Mouse (Mus musculus) cerebellum, adult 2 months (tissue): ENCODE data around the gene Garnl3. TPM values are rescaled to one million over a fixed set of nuclear protein-coding genes. Genes with fewer than 3 reads are reported as not detected.

ENCODE experiments used
- DNase-seq, 2 experiments: peaks; one replicate each; pipeline ENCODE4 v3.0.0; 2021
- H3K27ac ChIP-seq: fragments of 200-500 bp; 2 replicates; pipeline ENCODE4 v1.5.1; 2012; ENCODE audit warnings: low read length, control low read depth, inconsistent platforms; ENCODE audit not compliant: insufficient read depth
- H3K27me3 ChIP-seq: fragments of 200-500 bp; 2 replicates; pipeline ENCODE4 v1.6.1; 2012; ENCODE audit warnings: inconsistent platforms, mild to moderate bottlenecking, low read length, moderate library complexity; ENCODE audit not compliant: control insufficient read depth, insufficient read depth
- H3K4me1 ChIP-seq: fragments of 200-500 bp; 2 replicates; pipeline ENCODE4 v1.6.1; 2011; ENCODE audit warnings: low read length; ENCODE audit not compliant: control insufficient read depth, insufficient read depth
- H3K4me3 ChIP-seq: fragments of 200-500 bp; replicated peaks from 2 replicates; pipeline ENCODE3; 2011; ENCODE audit warnings: mild to moderate bottlenecking, low read depth, low read length, control low read depth; ENCODE audit not compliant: insufficient read depth
- CTCF ChIP-seq: fragments of 200-500 bp; IDR thresholded peaks from 2 replicates; pipeline ENCODE4 v1.5.1; 2011; ENCODE audit warnings: low read depth, mild to moderate bottlenecking, control low read depth, low read length, moderate library complexity, borderline replicate concordance; ENCODE audit not compliant: insufficient read depth
- POLR2A ChIP-seq: fragments of 200-500 bp; IDR thresholded peaks from 2 replicates; pipeline ENCODE4 v1.6.1; 2011; ENCODE audit warnings: low read length, control low read depth, borderline replicate concordance; ENCODE audit not compliant: insufficient read depth
- WGBS: fragments of 180-500 bp; shearing (Covaris S2); methylation state at CpG from one replicate; pipeline ENCODE4 v1.1.7; 2018; 5-methylcytosine and 5-hydroxymethylcytosine counted together
- polyA plus RNA-seq: library from polyadenylated mRNA; depleted of rRNA; stranded (reverse); fragments of >200 nt; gene quantifications from 2 replicates; pipeline ENCODE4 v1.2.3, GENCODE M21; 2012

Gene Garnl3
- polyA plus RNA-seq, 1 experiment, result 120 TPM

GRCm38 (mm10) chr2:33173686-33174085 lies 42.2 kb upstream of the Garnl3 start:
- WGBS, result 24% methylated on average over 7 of the region's 7 CpGs
- TF ChIP-seq POLR2A, result no peak
- TF ChIP-seq CTCF, result no peak
- Histone ChIP-seq H3K4me3 (no peak overlapping the region), H3K27ac (no peak overlapping the region), H3K4me1 (peaks cover 23% of the 10 kb centered on the region), H3K27me3 (no peaks in the 10 kb centered on the region)
- DNase-seq, result no peak

DNA sequence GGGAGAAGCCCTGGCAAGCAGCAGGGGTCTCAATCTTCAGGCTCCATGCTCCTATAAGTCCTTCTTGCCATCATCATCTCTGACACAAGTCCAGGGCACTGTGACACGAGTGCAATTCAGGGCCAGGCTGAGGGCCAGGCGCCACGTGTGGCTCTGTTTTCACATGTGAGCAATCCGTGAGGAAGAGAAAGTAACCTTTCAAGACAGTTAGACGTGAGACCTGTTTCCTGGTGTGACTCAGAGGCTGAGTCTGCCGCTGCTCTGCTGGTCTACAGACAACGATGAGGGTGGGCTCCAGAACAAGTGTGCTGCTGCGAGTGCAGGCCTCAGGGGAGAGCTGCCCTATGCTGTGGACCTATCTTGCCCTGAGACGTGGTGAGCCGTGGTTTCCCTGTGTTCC lies 41.7 kb upstream of the Garnl3 start:
- 55% methylated on average over 10 of the region's 10 CpGs for WGBS
- TF ChIP-seq CTCF (no peak), POLR2A (no peak)
- no peak for DNase-seq
- H3K27me3 ChIP-seq, result no peaks in the 10 kb centered on the region
- H3K4me1 ChIP-seq, result peaks cover 17% of the 10 kb centered on the region
- H3K27ac ChIP-seq, result no peak overlapping the region
- H3K4me3 ChIP-seq, result no peak overlapping the region

GRCm38 (mm10) chr2:33170777-33171565 lies 39.5 kb upstream of the Garnl3 start:
- Histone ChIP-seq H3K27me3 (no peaks in the 10 kb centered on the region), H3K4me1 (peaks cover 10% of the 10 kb centered on the region), H3K4me3 (no peak overlapping the region), H3K27ac (no peak overlapping the region)
- no peak for DNase-seq
- no peak for TF ChIP-seq POLR2A
- no peak for TF ChIP-seq CTCF
- 75% methylated on average over 10 of the region's 10 CpGs for WGBS

GRCm38 (mm10) chr2:33169445-33169844 lies 38.0 kb upstream of the Garnl3 start:
- Histone ChIP-seq H3K4me1 (peaks cover 24% of the 10 kb centered on the region), H3K27me3 (no peaks in the 10 kb centered on the region), H3K27ac (no peak overlapping the region), H3K4me3 (no peak overlapping the region)
- TF ChIP-seq CTCF (no peak), POLR2A (no peak)
- DNase-seq, result no peak
- WGBS, result 88% methylated on average over 6 of the region's 6 CpGs

GRCm38 (mm10) chr2:33167060-33167459 lies 35.6 kb upstream of the Garnl3 start:
- 97% methylated on average over 3 of the region's 3 CpGs for WGBS
- H3K4me3 ChIP-seq, result no peak overlapping the region
- peaks cover 27% of the 10 kb centered on the region for H3K4me1 ChIP-seq
- H3K27ac ChIP-seq, result no peak overlapping the region
- TF ChIP-seq CTCF (no peak), POLR2A (no peak)
- no peak for DNase-seq
- H3K27me3 ChIP-seq, result no peaks in the 10 kb centered on the region

DNA sequence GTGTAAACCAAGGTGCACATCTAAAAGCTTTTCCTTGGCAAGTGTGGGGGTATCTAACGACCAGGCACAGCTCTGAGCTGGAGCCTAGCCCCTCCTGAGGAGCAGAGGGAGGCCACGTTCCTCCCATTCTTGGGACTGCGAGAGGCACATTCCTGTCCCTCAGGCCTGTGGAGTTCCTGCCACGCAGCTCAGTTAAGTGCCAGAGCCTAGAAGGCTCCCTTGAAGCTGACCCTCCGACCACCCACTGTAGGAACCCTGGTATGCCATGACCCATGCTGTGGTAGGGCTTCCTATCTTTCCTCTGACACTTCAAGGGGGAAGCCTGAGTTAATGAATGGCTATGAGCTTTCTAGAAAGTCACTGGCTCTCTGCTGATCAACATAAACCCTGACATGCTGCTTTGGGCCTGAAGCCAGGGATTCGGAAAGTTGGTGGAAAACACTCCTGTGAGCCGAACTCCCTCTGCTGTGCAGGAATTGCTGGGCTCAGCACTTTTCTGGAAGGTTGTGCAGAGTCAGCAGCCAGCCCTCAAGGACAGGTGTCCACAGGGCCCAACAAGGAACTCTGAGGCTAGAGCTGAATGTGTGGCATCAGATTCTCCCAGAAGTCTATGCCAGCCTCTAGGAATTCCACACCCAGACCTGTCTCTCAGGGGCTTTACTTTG lies 34.4 kb upstream of the Garnl3 start:
- no peak for DNase-seq
- WGBS, result 56% methylated on average over 7 of the region's 7 CpGs
- Histone ChIP-seq H3K27ac (no peak overlapping the region), H3K4me1 (peaks cover 27% of the 10 kb centered on the region), H3K27me3 (no peaks in the 10 kb centered on the region), H3K4me3 (no peak overlapping the region)
- TF ChIP-seq POLR2A, result no peak
- TF ChIP-seq CTCF, result no peak

DNA sequence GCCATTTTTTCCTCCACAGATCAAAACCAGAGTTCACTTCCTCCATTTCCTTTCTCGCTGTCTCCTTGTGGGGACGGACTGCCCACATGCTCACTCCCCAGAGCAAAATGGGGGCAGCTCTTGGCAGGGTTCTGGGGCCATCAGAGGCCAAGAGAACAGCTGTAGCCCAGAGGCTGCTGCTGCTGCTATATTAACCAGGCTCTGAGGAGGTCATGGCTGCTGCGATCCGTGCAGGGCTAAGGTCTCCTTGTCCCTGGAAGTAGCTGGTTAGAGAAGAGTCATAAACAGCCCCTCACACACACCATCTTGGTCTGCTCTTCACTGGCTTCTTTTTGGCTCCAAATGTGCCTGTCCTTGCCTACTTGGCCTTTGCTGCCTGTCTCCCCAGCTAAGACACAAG lies 33.8 kb upstream of the Garnl3 start:
- no peak overlapping the region for H3K4me3 ChIP-seq
- no peak for DNase-seq
- 46% methylated on average over 4 of the region's 4 CpGs for WGBS
- H3K4me1 ChIP-seq, result peaks cover 27% of the 10 kb centered on the region
- H3K27ac ChIP-seq, result no peak overlapping the region
- TF ChIP-seq CTCF (no peak), POLR2A (no peak)
- no peaks in the 10 kb centered on the region for H3K27me3 ChIP-seq

GRCm38 (mm10) chr2:33164646-33165045 lies 33.2 kb upstream of the Garnl3 start:
- DNase-seq, result peak; percentile 73 to 82
- peaks cover 27% of the 10 kb centered on the region for H3K4me1 ChIP-seq
- TF ChIP-seq POLR2A, result no peak
- TF ChIP-seq CTCF, result no peak
- peak overlapping the region; percentile 10; the same call in 1 of the 2 replicates for H3K27ac ChIP-seq
- 5% methylated on average over 3 of the region's 3 CpGs for WGBS
- H3K4me3 ChIP-seq, result no peak overlapping the region
- H3K27me3 ChIP-seq, result no peaks in the 10 kb centered on the region
